Mouse (Mus musculus): Measurements from ENCODE around the gene Hspa1l. TPM values are rescaled to one million over a fixed set of nuclear protein-coding genes. Genes with fewer than 3 reads are reported as not detected.

The Hspa1l gene
- polyA plus RNA-seq, 1 experiment from 2014 or later: 1.2 TPM

- H3K4me1 ChIP-seq: peaks cover 14% of the 10 kb centered on the region
- H3K27me3 ChIP-seq: no peaks in the 10 kb centered on the region
- H3K9ac ChIP-seq: no peak overlapping the region
- ATAC-seq (ENCODE audit: low FRiP score): no peak
- H3K4me3 ChIP-seq (replicated peaks): no peak overlapping the region
- H3K9me3 ChIP-seq: no peaks in the 10 kb centered on the region
- 79% methylated on average over 10 of the region's 10 CpGs for WGBS
- H3K36me3 ChIP-seq (replicated peaks): peaks cover 54% of the 10 kb centered on the region
- H3K27ac ChIP-seq: peak overlapping the region; percentile 46; the same call in 1 of the 2 replicates
- H3K4me2 ChIP-seq: no peak overlapping the region
Observed at GRCm38 (mm10) chr17:35016791-35017705, 44.5 kb downstream of the Hspa1l start.

- H3K27ac ChIP-seq: no peak overlapping the region
- no peaks in the 10 kb centered on the region for H3K27me3 ChIP-seq
- H3K4me1 ChIP-seq: peaks cover 14% of the 10 kb centered on the region
- H3K4me3 ChIP-seq (replicated peaks): no peak overlapping the region
- H3K9me3 ChIP-seq: no peaks in the 10 kb centered on the region
- ATAC-seq (ENCODE audit: low FRiP score): no peak
- 75% methylated on average over 14 of the region's 14 CpGs for WGBS
- no peak overlapping the region for H3K4me2 ChIP-seq
- peaks cover 48% of the 10 kb centered on the region for H3K36me3 ChIP-seq (replicated peaks)
- H3K9ac ChIP-seq: no peak overlapping the region
Observed at GRCm38 (mm10) chr17:35017706-35018030, 45.2 kb downstream of the Hspa1l start.

GRCm38 (mm10) chr17:35018171-35018570 is 45.7 kb downstream of the Hspa1l start:
- no peak overlapping the region for H3K27ac ChIP-seq
- ATAC-seq (ENCODE audit: low FRiP score): no peak
- peaks cover 14% of the 10 kb centered on the region for H3K4me1 ChIP-seq
- H3K36me3 ChIP-seq (replicated peaks): peaks cover 43% of the 10 kb centered on the region
- no peaks in the 10 kb centered on the region for H3K9me3 ChIP-seq
- no peak overlapping the region for H3K4me2 ChIP-seq
- no peak overlapping the region for H3K9ac ChIP-seq
- H3K4me3 ChIP-seq (replicated peaks): no peak overlapping the region
- 82% methylated on average over 3 of the region's 3 CpGs for WGBS
- H3K27me3 ChIP-seq: no peaks in the 10 kb centered on the region

- Histone ChIP-seq H3K4me3 (replicated peaks) (no peak overlapping the region), H3K36me3 (replicated peaks) (peaks cover 26% of the 10 kb centered on the region), H3K4me1 (peaks cover 17% of the 10 kb centered on the region), H3K27ac (no peak overlapping the region), H3K9ac (no peak overlapping the region), H3K4me2 (no peak overlapping the region), H3K9me3 (no peaks in the 10 kb centered on the region), H3K27me3 (no peaks in the 10 kb centered on the region)
- WGBS: 82% methylated on average over 11 of the region's 11 CpGs
- no peak for ATAC-seq (ENCODE audit: low FRiP score)
Observed at GRCm38 (mm10) chr17:35019894-35020293, 47.4 kb downstream of the Hspa1l start.

- Histone ChIP-seq H3K4me2 (no peak overlapping the region), H3K9me3 (no peaks in the 10 kb centered on the region), H3K4me1 (peaks cover 17% of the 10 kb centered on the region), H3K9ac (no peak overlapping the region), H3K4me3 (replicated peaks) (no peak overlapping the region), H3K27ac (no peak overlapping the region), H3K36me3 (replicated peaks) (peaks cover 19% of the 10 kb centered on the region), H3K27me3 (no peaks in the 10 kb centered on the region)
- no peak for ATAC-seq (ENCODE audit: low FRiP score)
- 90% methylated on average over 8 of the region's 8 CpGs for WGBS
Observed at GRCm38 (mm10) chr17:35020551-35020950, 48.0 kb downstream of the Hspa1l start.

GRCm38 (mm10) chr17:35021163-35021808 is 48.8 kb downstream of the Hspa1l start:
- 6% methylated on average over 17 of the region's 17 CpGs for WGBS
- Histone ChIP-seq H3K36me3 (replicated peaks) (peaks cover 12% of the 10 kb centered on the region), H3K4me2 (peak overlapping the region; percentile 37), H3K9me3 (no peaks in the 10 kb centered on the region), H3K4me3 (replicated peaks) (0 out of 2 replicates have a peak overlapping the region, but pooled peaks have one; percentile 4), H3K4me1 (peaks cover 20% of the 10 kb centered on the region), H3K9ac (no peak overlapping the region), H3K27ac (no peak overlapping the region; the same call in 1 of the 2 replicates), H3K27me3 (no peaks in the 10 kb centered on the region)
- ATAC-seq (ENCODE audit: low FRiP score): peak; percentile 76

- Histone ChIP-seq H3K4me3 (replicated peaks) (no peak overlapping the region), H3K4me2 (peak overlapping the region; percentile 37; the same call in 1 of the 2 replicates), H3K4me1 (peaks cover 24% of the 10 kb centered on the region), H3K9me3 (no peaks in the 10 kb centered on the region), H3K27ac (no peak overlapping the region), H3K9ac (no peak overlapping the region), H3K36me3 (replicated peaks) (peaks cover 5% of the 10 kb centered on the region), H3K27me3 (no peaks in the 10 kb centered on the region)
- ATAC-seq (ENCODE audit: low FRiP score): no peak
- WGBS: 56% methylated on average over 6 of the region's 6 CpGs
Observed at GRCm38 (mm10) chr17:35021842-35022477, 49.5 kb downstream of the Hspa1l start.

- 95% methylated on average over 8 of the region's 8 CpGs for WGBS
- no peak overlapping the region for H3K27ac ChIP-seq
- no peak overlapping the region for H3K9ac ChIP-seq
- no peak for ATAC-seq (ENCODE audit: low FRiP score)
- H3K4me2 ChIP-seq: no peak overlapping the region
- H3K4me1 ChIP-seq: peaks cover 31% of the 10 kb centered on the region
- H3K9me3 ChIP-seq: no peaks in the 10 kb centered on the region
- no peak overlapping the region for H3K4me3 ChIP-seq (replicated peaks)
- no peaks in the 10 kb centered on the region for H3K27me3 ChIP-seq
- no peaks in the 10 kb centered on the region for H3K36me3 ChIP-seq (replicated peaks)
Observed at GRCm38 (mm10) chr17:35022541-35023060, 50.1 kb downstream of the Hspa1l start.

- Histone ChIP-seq H3K4me3 (replicated peaks) (no peak overlapping the region), H3K4me2 (no peak overlapping the region), H3K4me1 (peaks cover 37% of the 10 kb centered on the region), H3K9me3 (no peaks in the 10 kb centered on the region), H3K27me3 (no peaks in the 10 kb centered on the region), H3K9ac (no peak overlapping the region), H3K36me3 (replicated peaks) (no peaks in the 10 kb centered on the region), H3K27ac (no peak overlapping the region)
- WGBS: 78% methylated on average over 5 of the region's 5 CpGs
- no peak for ATAC-seq (ENCODE audit: low FRiP score)
Observed at GRCm38 (mm10) chr17:35023221-35023620, 50.7 kb downstream of the Hspa1l start.

GRCm38 (mm10) chr17:35023756-35024155 is 51.3 kb downstream of the Hspa1l start:
- Histone ChIP-seq H3K9me3 (no peaks in the 10 kb centered on the region), H3K4me1 (peaks cover 38% of the 10 kb centered on the region), H3K27me3 (no peaks in the 10 kb centered on the region), H3K36me3 (replicated peaks) (no peaks in the 10 kb centered on the region), H3K9ac (no peak overlapping the region), H3K4me3 (replicated peaks) (no peak overlapping the region), H3K27ac (no peak overlapping the region), H3K4me2 (no peak overlapping the region)
- 84% methylated on average over 4 of the region's 4 CpGs for WGBS
- ATAC-seq (ENCODE audit: low FRiP score): no peak

- Histone ChIP-seq H3K4me1 (peaks cover 38% of the 10 kb centered on the region), H3K27me3 (no peaks in the 10 kb centered on the region), H3K9me3 (no peaks in the 10 kb centered on the region), H3K9ac (no peak overlapping the region), H3K36me3 (replicated peaks) (no peaks in the 10 kb centered on the region), H3K4me3 (replicated peaks) (no peak overlapping the region), H3K27ac (no peak overlapping the region), H3K4me2 (no peak overlapping the region)
- 84% methylated on average over 13 of the region's 13 CpGs for WGBS
- no peak for ATAC-seq (ENCODE audit: low FRiP score)
Observed at GRCm38 (mm10) chr17:35024261-35024660, 51.8 kb downstream of the Hspa1l start.

Measured in forebrain, embryonic 12.5 days (tissue).